Mouse (Mus musculus) erythroblast, adult 5-6 weeks (primary cell): ENCODE data around the gene Akap8l. TPM values are rescaled to one million over a fixed set of nuclear protein-coding genes. Genes with fewer than 3 reads are reported as not detected.

Experiments used
- ATAC-seq: replicated peaks from 2 replicates; pipeline ENCODE4 v1.8.0; 2016; ENCODE audit warnings: moderate number of reproducible peaks, mild to moderate bottlenecking, moderate TSS enrichment, inconsistent platforms; ENCODE audit not compliant: poor library complexity, low FRiP score, severe bottlenecking
- total RNA-seq, 2 experiments: library from RNA; stranded (forward) in 1 of 2; stranded (reverse) in 1 of 2; fragments of 150-400 nt in 1 of 2; fragments of 200-764, 138-1000 nt in 1 of 2; gene quantifications; 2 replicates each; pipeline versions ENCODE4 v1.2.3 to v1.2.4; 2015 to 2017; ENCODE audit warnings: low replicate concordance in 2 of 2

The Akap8l gene
- total RNA-seq, 2 experiments from 2014 or later: 80.7 to 104 TPM

DNA sequence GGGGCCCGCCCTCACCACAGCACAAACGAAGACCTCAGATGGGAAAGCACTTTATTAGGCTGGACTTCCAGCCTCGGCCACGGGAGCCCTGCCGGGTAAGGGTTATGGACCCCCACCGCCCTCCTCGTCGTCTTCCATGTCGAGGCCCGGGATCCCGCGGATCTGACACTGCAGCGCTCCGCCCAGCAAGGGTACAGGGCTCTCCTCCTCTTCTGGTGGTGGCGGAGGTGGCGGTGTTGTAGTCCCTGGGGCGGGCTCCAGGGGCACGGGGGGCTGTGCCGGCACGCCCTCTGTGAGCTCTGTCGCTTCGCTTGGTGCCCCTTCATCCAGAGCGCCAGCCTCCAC, 29.0 kb downstream of the Akap8l start:
- peak; percentile 71 for ATAC-seq

DNA sequence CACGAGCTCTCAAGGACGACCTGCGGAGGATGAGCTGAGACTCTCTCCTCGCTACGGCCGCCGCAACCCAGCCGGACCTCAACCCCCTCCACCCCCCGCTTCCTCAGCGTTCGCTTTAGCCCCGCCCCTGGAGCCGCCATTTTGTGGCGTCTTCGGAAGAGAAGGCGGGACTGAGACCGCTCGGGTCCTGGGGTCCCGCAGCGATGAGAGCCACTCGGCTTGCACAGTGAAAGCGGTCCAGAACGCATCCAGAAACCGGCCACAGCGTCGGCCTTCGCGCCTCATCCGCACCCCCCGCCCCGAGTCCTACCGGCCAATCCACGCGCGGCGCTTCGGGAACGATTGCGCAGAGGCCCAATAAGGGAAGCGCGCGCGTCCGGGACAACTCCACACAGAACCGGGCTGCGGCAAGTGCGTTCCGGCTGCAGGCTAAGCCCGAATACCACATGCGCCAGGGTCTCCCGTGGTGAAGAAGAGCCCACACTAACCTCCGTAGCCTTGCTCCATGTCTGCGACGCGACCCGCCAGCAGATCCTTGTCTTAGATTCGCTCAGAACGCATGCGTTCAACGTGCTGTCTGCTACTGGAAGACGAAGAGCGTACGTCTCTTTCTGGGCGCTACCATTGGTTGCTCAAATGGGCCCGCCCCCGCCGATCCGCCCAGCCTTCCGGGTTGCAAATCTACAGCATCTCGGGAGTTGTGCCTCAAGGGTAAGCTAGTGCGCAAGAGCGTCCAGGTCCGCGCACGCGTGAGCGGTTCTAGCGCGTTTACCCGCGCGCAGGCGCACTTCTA, 29.6 kb downstream of the Akap8l start, which contains the start of gene Akap8:
Gene Akap8, minus strand, starts transcription at position 642 of the 793 bp plus-strand sequence.
- peak; percentile 92 for ATAC-seq

GRCm38 (mm10) chr17:32319950-32320349, 30.5 kb downstream of the Akap8l start:
- no peak for ATAC-seq

- no peak for ATAC-seq
These were observed 32.7 kb downstream of the Akap8l start for GRCm38 (mm10) chr17:32317708-32318107.

GRCm38 (mm10) chr17:32317032-32317431, 33.4 kb downstream of the Akap8l start:
- ATAC-seq: no peak

- no peak for ATAC-seq
These were observed 34.8 kb downstream of the Akap8l start for GRCm38 (mm10) chr17:32315560-32315959.

GRCm38 (mm10) chr17:32313892-32314291, 36.5 kb downstream of the Akap8l start:
- peak; percentile 46; the same call in 1 of the 2 replicates for ATAC-seq

DNA sequence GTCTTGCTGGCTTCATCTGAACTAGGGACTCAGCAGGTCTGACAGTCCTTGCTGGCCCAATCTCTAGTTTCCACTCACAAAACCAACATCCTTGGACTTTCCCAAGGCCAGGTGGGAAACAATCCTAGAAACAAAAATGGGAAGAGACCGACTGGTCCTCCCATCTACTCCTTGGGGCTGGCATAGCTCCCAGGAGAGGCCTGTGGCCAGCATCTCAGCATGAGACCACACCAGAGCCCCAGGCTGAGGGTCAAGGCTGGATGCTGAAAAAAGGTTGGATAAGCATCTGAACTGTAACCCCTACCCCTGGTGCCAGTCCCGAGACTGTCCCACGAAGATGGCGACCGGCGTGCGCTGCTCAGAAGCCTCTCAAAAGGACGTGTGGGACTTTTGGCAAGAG, 37.6 kb downstream of the Akap8l start:
- ATAC-seq: no peak

GRCm38 (mm10) chr17:32307963-32308362, 42.4 kb downstream of the Akap8l start:
- no peak for ATAC-seq

DNA sequence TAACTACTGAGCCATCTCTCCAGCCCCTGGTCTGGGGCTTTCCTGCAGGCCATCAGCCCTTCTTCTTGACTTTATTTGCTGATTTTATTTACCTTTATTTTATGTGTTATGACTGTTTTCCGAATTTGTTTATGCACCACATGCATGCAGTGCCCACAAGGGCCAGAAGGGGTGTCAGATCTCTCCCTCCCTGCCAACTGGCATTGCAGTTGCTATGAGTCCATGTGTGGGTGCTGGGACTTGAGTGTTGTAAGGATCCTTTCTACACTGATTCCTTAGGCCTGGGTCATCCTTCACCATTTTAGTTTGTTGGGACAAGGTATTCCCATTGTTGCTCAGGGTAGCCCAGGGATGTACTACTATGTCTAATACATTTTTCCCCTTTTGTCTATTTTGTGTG, 52.3 kb downstream of the Akap8l start:
- peak; percentile 64; the same call in 1 of the 2 replicates for ATAC-seq

GRCm38 (mm10) chr17:32295901-32296300, 54.5 kb downstream of the Akap8l start:
- no peak for ATAC-seq

DNA sequence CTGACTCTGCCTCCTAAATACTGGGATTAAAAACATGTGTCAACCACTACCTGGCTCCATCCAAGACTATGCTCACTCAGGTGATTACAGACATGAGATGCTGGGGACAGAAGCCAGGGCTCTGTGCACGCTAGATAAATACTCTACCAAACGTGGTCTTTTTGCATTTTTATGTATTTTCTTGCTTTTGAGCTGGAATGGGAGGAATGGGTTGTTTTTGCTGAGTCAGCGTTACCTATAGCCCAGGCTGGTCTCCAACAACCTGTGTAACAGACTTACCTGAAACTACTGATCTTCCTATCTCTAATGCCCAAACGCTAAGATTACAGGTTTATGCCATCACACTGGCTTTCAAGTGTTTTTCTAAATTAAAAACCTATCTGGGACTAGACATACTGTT, 55.2 kb downstream of the Akap8l start:
- no peak for ATAC-seq

DNA sequence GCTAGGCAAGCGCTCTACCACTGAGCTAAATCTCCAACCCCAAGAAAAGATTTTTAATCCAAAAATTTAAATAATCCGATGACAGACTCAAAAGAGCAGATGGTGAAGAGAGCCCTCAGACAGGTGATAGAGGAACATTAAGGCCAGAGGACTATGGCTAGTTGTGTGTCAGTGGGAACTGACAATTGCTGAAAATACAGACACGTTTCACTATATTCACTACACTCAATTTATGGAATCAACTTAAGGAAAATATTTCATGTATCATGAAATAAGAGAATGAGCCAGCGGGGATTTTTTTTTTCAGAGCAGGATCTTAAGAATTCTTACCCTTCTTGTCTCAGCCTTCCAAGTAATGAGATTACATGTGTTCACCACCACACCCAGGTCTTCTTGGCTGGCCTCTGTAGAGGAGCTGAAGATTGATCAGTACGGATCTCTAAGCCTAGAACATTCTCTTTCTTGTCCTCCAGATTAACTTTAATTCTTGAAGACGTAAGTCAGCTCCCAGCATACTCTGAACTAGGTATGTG, 65.2 kb downstream of the Akap8l start:
- ATAC-seq: no peak

GRCm38 (mm10) chr17:32284262-32285137, 65.9 kb downstream of the Akap8l start, which contains the start of gene Brd4:
Gene Brd4, minus strand, starts transcription at chr17:32284722.
- peak; percentile 91 for ATAC-seq

- peak; percentile 82 for ATAC-seq
These were observed 66.6 kb downstream of the Akap8l start for GRCm38 (mm10) chr17:32283771-32284221.

GRCm38 (mm10) chr17:32283341-32283740, 67.1 kb downstream of the Akap8l start:
- peak; percentile 26 for ATAC-seq

- ATAC-seq: no peak
These were observed 68.6 kb downstream of the Akap8l start for GRCm38 (mm10) chr17:32281611-32282310.

DNA sequence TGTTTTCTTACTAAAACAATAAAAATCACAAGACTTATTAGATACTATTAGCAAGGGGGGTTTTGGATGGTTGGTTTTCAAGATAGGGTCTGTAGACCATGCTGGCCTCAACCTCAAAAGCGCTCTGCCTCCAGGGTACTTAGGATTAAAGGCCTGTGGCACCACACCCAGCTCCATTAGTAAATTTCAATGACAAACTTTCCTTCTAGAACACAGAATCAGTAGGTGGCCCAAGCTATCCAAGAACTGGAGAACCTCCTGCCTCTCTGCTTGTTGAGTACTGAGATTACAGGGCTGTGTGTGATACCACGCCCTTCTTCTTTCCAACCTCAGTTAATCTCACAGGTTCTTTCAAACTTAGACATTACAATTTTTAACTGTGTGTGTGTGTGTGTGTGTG, 69.3 kb downstream of the Akap8l start:
- ATAC-seq: no peak

DNA sequence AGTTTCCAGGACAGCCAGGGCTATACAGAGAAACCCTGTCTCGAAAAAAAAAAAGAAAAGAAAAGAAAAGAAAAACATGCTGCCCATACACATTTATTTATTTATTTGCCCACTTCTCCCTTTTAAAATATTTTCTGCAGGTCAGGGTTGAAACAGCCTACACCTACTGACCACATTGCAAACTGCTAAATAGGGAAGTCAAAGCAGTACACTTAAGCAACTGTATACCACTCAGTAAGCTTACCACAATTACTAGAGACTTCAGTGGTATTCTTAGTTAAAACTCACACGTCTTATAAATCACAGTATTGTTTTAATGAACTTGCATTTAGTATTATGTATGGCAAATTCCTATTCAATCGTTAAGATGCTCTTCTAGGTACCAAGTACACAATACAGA, 69.8 kb downstream of the Akap8l start:
- ATAC-seq: no peak

GRCm38 (mm10) chr17:32277201-32277600, 73.2 kb downstream of the Akap8l start:
- ATAC-seq: no peak
